Mouse (Mus musculus) layer of hippocampus, postnatal 25 days (tissue): ENCODE results near the gene Upk3a. TPM values are rescaled to one million over a fixed set of nuclear protein-coding genes. Genes with fewer than 3 reads are reported as not detected.

ENCODE experiments used
- DNase-seq, 2 experiments: peaks; one replicate each; pipeline ENCODE4 v3.0.0; 2022; ENCODE audit warnings: mixed read lengths in 2 of 2, low spot score in 1 of 2; ENCODE audit errors: extremely low spot score in 1 of 2
- total RNA-seq, 2 experiments: library from RNA; stranded (reverse); gene quantifications; 2 replicates each; pipeline ENCODE4 v1.2.3; 2021

Gene Upk3a
- not detected for total RNA-seq

- no peak for DNase-seq
Measured at GRCm38 (mm10) chr15:85016951-85017664, at the start of gene Upk3a. Gene Upk3a (plus strand): TSS chr15:85017141.

GRCm38 (mm10) chr15:84968534-84968933, 48.4 kb upstream of the Upk3a start:
- no peak for DNase-seq

- peak in 1 of 2 experiments; percentile 23 for DNase-seq
Measured at GRCm38 (mm10) chr15:84972860-84973543, 43.9 kb upstream of the Upk3a start.

GRCm38 (mm10) chr15:84973544-84973871, 43.4 kb upstream of the Upk3a start:
- no peak for DNase-seq

GRCm38 (mm10) chr15:84975729-84976128, 41.2 kb upstream of the Upk3a start:
- DNase-seq, result no peak

GRCm38 (mm10) chr15:84981609-84982313, 35.2 kb upstream of the Upk3a start:
- DNase-seq, result no peak

- DNase-seq, result no peak
Measured at GRCm38 (mm10) chr15:84982888-84983287, 34.1 kb upstream of the Upk3a start.

GRCm38 (mm10) chr15:84983721-84984120, 33.2 kb upstream of the Upk3a start:
- no peak for DNase-seq

- no peak for DNase-seq
Measured at GRCm38 (mm10) chr15:84985516-84986160, 31.3 kb upstream of the Upk3a start.

- no peak for DNase-seq
Measured at GRCm38 (mm10) chr15:84986171-84987019, 30.5 kb upstream of the Upk3a start.

- DNase-seq, result no peak
Measured at GRCm38 (mm10) chr15:84987020-84987815, 29.7 kb upstream of the Upk3a start.

- DNase-seq, result peak; percentile 72 to 73
Measured at GRCm38 (mm10) chr15:84987874-84988825, 28.8 kb upstream of the Upk3a start, which contains the start of gene 5031439G07Rik. Gene 5031439G07Rik (minus strand): TSS chr15:84988551.

- DNase-seq, result no peak
Measured at GRCm38 (mm10) chr15:84989098-84989497, 27.8 kb upstream of the Upk3a start.

GRCm38 (mm10) chr15:84989771-84990170, 27.2 kb upstream of the Upk3a start:
- DNase-seq, result no peak

- no peak for DNase-seq
Measured at GRCm38 (mm10) chr15:84994498-84994897, 22.4 kb upstream of the Upk3a start.

GRCm38 (mm10) chr15:84995041-84995440, 21.9 kb upstream of the Upk3a start:
- no peak for DNase-seq

GRCm38 (mm10) chr15:84995967-84996366, 21.0 kb upstream of the Upk3a start:
- DNase-seq, result peak in 1 of 2 experiments; percentile 72
